Mouse (Mus musculus): ENCODE measurements around the gene Eif2s1.

Gene Eif2s1

DNA sequence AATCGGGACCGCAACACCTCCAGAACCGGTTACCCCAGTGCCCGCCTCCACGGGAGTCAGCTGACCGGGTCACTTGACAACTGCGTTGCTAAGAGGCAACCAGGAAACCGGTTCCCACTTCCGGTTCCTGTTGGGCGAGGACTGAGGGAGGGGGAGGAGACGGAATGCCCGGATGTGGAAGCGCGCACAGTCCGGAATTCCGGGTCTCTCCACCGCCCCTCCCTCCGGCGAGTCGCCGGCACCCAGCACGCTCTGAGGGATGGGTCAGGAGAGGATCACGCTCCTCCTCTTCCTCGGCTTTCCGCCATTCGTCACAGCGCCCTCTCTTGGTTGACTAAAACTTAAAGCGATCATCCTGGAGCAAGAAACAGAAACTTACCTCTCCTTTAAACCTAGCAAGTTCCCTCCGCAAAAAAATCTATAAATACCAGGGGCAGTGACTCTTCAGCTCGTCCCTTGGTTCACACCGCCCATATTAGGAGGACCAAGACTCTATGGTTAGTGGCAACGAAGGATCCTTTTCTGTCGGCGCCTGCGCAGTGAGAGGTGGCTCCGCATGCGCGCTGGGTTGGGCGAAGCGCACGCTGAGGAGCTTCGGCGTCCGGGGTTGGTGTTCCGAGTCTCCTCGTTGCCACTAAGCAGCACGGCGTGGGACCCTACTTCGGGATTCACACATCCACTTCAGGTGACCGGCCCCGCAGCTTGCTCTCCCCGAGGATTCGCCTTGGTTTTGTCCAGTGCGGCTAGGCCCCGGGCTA is at the start of gene Eif2s1, which contains the start of gene Atp6v1d:
Gene Eif2s1, plus strand, starts transcription at position 324 of the 758 bp plus-strand sequence.
Gene Atp6v1d, minus strand, starts transcription at position 143 of the 758 bp plus-strand sequence.
- peak; percentile 99 for DNase-seq

DNA sequence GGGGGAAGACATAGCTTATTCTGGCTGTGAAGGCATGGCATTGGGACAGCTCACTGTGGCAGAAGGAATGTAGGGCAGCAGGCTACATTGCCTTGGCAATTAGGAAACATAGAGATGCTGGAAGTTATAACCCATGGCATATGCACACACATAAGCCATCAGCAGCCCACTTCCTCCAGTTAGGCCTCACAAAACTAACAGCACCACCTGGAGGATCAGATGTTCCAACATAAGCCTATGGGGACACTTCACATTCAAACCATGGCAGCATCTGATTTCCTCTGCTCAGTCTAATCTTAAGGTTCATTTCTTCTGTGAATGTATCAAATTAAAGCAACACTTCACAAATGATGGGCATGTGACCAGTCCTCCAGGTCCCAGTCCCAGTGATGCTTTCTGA is 47.2 kb upstream of the Eif2s1 start:
- DNase-seq = no peak

DNA sequence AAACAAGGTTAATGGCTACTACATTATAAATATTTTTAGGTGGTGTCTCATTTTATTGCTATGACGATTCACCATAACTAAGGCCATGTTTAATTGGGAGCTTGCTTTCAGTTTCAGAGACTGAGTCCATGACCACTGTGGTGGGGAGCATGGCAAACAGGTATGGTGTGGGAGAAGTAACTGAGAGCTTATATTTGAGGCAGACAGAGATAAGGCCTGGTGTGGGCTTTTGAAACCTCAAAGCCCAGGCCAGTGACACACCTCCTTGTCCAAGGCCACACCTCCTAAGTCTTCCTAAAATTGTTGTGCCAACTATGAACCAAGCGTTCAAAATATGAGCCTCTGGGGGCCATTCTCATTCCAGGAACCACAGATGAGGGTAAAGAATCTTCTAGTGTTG is 27.1 kb upstream of the Eif2s1 start:
- DNase-seq = no peak

GRCm38 (mm10) chr12:78839906-78840305 is 21.7 kb upstream of the Eif2s1 start:
- DNase-seq = no peak

DNA sequence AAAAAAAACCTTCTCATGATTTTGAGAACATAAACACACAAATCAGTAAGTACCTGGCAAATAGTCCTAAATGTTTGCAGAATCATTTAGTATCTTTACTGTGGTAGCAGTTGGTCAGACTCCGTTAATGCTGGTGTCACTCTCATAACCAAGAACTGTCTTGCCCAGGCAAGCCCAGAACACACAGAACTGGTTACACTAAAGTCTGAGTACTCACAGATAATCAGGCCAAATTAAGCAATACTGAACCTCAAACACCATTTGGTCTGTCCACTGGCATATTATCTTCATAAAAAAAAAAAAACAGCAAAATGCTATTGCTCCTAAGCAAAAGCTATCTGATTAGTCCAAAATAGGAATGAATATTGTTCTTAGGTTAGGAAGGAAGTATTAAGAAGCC is 19.2 kb upstream of the Eif2s1 start:
- no peak for DNase-seq

DNA sequence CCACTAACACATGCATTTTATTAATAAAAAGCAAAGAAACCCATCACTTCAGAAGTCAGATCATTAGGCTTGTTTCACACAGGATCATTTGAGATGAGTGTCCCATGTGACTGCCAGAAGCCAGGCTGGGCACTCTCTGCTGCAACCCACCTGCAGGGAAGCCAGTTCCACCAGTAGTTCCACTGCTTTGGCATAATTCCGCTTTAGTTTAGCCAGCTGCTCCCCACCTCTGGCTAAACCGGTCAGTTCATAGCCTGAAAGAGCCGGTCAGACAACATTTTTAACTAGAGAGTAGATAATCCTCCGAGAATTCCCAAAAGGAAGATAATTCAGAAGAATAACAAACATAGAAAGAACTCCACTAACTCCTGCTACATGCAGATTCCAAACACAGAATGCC is 13.4 kb upstream of the Eif2s1 start:
- DNase-seq = no peak

DNA sequence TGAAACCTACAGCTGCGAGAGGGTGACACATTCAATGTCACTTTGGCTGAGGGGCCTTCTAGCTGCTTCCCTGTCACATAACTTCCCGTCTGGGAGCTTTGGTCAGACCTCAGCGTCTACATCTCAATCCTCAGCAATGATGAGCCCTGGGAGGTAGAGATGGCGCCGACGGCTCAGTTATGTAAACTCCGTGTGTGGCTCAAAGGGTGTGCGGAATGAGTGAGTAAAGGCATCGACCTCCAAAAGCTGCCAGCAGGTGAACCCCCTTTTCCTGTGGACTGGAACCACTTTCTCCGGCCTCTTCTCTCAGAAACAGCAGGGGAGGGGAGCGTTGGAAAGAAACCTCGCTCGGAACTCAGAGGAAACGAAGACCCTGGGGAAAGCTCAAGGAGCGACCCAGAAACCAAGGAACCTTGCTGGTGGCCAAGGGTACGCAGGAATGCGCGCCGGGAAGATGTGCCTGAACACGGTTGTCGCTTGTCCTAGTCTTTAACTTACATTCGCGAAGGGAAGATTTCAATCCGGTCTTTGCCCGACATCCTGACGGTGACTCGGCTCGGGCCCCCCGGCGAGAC is 611 bp upstream of the Eif2s1 start:
- DNase-seq = no peak

DNA sequence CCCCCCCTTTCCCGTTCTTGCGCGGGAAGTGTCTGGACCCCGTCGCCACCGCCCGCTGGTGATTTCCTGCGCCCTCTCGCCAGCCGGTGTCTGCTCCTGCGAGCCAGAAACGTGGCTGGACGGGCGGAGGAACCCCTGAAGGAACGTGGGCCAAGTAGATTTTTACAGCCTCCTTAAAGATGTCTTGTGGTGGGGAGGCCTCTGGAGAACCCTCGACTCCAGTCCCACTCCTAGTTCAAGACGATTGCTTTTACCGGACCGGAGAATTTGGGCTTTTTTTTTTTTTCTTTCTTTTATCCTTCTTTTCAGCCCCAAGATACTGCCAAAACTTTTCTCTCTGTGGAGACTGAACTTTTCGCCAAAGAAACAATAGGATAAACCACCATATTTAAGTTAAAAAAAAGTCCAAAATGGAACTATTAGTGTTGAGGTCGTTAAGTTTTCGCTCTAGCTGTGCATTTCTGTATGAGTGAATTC is 673 bp downstream of the Eif2s1 start:
- no peak for DNase-seq

DNA sequence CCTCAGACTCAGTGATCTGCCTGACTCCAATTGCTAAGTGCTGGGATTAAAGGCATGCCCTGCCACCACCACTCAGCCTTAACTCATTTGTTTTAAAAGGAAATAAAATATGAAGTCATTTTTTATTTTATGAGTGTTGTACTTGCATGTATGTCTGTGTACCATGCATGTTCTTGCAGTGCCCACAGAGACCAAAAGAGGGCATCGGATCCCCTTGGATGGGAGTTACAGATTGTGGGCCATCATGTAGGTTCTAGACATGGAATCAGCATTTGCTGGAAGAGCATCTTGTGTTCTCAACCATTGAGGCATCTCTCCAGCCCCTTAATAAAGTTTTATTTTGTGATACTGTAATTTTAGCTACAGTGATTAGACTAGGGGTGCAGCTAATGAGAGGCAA is 3.8 kb downstream of the Eif2s1 start:
- DNase-seq = peak; percentile 14

GRCm38 (mm10) chr12:78868115-78868514 is 6.5 kb downstream of the Eif2s1 start:
- DNase-seq = no peak

DNA sequence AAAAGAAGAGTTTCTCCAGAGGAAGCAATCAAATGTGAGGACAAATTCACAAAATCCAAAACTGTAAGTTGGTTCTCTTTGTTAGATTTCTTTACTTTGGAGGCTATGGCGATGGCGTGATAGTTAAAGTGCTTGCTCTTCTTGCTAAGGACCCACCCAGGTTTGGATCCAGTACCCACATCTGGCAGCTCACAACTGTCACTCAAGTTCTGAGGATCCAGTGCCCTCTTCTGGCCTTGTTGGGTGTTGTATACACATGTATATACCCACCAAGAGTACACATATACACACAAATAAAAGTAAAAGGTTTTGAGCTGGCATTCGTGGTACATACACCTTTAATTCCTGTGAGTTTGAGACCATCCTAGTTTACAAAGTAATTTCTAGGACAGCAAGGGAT is 13.0 kb downstream of the Eif2s1 start:
- DNase-seq = no peak

DNA sequence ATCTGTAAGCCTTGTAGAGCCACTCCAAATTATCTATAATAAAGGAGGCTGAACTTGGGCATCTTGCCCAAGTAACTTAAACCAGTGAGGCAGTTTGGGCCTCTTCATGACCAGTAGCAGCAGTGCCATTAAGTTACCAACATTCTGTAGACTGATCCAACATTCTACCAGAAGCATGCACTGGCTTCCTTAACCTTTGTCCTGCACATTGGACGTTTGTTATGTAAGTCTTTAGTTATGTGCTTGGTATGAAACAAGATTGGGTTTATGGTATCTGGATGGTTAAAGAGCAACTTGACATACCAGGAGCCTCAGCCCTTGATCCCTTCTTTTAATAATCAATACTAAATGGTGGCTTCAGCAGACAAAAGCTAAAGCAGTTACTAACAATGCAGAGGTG is 28.4 kb downstream of the Eif2s1 start:
- no peak for DNase-seq

DNA sequence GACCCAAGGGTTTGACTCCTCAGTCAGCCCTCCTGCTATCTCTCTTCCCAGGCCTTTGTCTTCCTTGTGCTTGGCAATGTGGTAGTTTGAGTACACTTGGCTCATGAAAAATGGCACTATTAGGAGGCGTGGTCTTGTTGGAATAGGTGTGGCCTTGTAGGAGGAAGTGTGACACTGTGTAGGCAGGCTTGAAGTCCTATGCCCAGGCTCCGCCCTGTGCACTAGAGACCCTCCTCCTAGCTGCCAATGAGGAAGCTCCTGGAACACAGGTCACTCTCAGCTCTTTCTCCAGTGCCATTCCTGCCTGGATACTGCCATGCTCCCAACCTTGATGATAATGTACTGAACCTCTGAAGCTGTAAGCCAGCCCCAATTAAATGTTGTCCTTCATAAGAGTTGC is 29.5 kb downstream of the Eif2s1 start:
- no peak for DNase-seq

- DNase-seq = no peak
Measured at GRCm38 (mm10) chr12:78897861-78898260, 36.2 kb downstream of the Eif2s1 start.

GRCm38 (mm10) chr12:78901467-78901866 is 39.8 kb downstream of the Eif2s1 start:
- DNase-seq = no peak

- no peak for DNase-seq
Measured at GRCm38 (mm10) chr12:78903313-78903712, 41.7 kb downstream of the Eif2s1 start.

DNA sequence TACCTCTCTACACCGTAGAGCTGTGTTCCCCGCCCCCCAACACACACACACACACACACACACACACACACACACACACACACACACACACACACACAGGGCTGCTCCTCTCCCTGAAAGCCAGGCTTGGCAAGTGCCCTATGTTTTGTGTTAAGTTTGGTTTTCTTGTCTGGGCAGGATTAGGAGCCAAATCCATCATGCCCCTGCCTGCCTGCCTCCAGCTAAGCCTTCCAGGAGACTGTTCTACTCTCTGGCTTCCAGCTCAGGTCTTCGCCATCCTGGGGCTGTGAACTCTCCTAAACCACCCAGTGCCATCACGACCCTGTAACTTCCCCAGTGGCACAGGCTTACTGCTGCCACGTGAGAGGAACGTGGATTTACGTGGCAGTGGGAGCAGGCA is 42.9 kb downstream of the Eif2s1 start:
- DNase-seq = no peak

- DNase-seq = peak; percentile 62
Measured at GRCm38 (mm10) chr12:78906707-78907162, 45.1 kb downstream of the Eif2s1 start, which contains the start of gene Plek2. Plek2 (minus strand) TSS chr12:78906964.

DNA sequence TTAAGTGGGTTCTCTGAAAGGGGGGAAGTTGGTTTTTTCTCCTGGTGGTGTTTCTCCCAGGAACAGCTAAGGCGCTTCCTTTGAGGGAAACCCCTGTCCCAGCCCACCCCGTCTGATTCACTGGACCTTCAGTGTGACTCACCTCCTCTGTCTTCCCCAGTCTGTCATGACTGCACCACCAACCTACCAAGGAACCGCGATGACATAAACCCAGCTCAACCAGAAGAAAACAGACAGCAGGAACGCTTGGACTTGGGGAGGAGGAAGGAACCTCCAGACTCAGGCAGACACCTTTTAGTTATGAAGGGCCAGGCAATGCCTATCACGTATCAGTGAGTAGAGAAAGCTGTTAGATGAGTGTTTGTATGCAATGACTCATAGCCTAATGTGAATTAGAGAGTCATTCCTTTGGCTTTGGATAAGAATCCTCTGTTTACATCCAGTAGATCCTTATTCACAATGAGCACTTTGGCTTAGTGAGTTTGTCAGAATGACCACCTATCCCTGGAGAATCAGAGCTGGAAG is 46.5 kb downstream of the Eif2s1 start:
- no peak for DNase-seq

GRCm38 (mm10) chr12:78910684-78911461 is 49.3 kb downstream of the Eif2s1 start:
- DNase-seq = no peak

DNA sequence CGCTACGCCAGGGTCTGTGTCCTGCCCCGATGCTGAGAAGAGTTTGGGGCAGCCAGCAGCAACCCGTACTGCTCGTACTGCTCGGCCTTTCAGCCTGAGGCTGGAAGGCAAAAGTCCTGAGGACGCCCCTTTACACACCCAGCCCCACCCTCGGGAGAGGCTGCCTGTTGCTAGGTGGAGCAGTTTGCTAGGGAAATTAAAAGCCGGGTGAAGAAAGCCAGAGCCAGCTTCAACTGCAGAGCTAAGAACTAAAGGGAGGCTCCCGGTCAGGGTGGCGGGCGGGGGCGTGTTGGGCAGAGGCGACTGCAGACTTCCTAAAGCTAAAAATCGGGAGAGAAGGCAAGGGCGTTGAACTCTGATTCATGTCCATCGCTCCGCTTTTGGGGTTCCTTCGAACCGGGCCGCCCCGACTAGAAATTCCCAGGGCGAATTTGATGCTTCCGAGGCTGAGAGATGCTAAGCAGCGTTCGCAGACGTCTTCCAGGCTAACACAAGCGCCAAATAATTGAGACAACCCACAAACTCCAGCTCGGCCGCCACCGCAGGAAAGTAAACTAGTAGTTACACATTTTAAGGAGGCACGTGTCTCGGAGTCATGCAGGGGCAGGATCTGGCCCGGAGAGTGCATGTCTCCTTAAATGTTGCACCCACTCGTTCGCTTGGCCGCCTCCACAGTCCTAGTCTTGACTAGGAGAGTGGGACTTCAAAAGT is 50.2 kb downstream of the Eif2s1 start:
- DNase-seq = no peak

GRCm38 (mm10) chr12:78914458-78914857 is 52.8 kb downstream of the Eif2s1 start:
- no peak for DNase-seq

DNA sequence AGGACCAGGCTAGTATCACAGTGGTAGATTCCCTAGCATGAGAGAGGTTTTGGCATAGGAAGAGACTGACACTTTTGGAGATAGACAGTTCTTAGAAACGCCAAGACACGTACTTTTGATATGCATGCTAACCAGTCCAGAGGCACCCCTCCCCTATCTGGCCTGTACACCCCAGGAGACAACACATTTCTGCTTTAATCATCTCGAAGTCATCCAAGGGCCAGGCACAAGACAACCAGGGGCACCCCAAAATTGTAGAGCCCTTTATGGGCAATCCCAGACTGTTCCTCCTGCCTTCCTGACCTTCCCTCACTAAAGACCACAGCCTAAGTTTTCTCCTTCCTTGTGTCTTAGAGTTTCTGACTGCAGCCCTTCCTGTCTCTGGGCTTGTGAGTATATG is 53.9 kb downstream of the Eif2s1 start:
- DNase-seq = no peak
